Mouse (Mus musculus) left cerebral cortex, postnatal 4 days (tissue): ENCODE measurements around the gene Cmtm2b. TPM values are rescaled to one million over a fixed set of nuclear protein-coding genes. Genes with fewer than 3 reads are reported as not detected.

Source experiments
- DNase-seq: peaks from one replicate; pipeline ENCODE4 v3.0.0-alpha.2; 2022
- intact Hi-C: fragments of 180-260 bp; cut with DNase I; formaldehyde crosslinking; loops from one replicate; pipeline ENCODE4 v1.15.1; 2025
- total RNA-seq, 2 experiments: library from RNA; stranded (reverse); gene quantifications; 2 replicates each; pipeline ENCODE4 v1.2.3; 2021

Cmtm2b gene
- total RNA-seq, 2 experiments from 2014 or later = not detected

- intact Hi-C loops = loop anchor here (5.0 kb wide), 1 partner anchor 101 kb away; the partner anchor contains the start of gene Dync1li2
- DNase-seq = peak; percentile 81
Observed at GRCm38 (mm10) chr8:104341106-104341561, 19.1 kb downstream of the Cmtm2b start.

- intact Hi-C loops = loop anchor here (5.0 kb wide), 1 partner anchor 101 kb away; the partner anchor contains the start of gene Dync1li2
- no peak for DNase-seq
Observed at GRCm38 (mm10) chr8:104341678-104342077, 19.6 kb downstream of the Cmtm2b start.

GRCm38 (mm10) chr8:104342426-104342825 lies 20.4 kb downstream of the Cmtm2b start:
- intact Hi-C loops = loop anchor here (5.0 kb wide), 1 partner anchor 100 kb away; the partner anchor contains the start of gene Dync1li2

GRCm38 (mm10) chr8:104343957-104344356 lies 21.9 kb downstream of the Cmtm2b start:
- peak; percentile 92 for DNase-seq
- intact Hi-C loops = loop anchor here (5.0 kb wide), 1 partner anchor 98 kb away; the partner anchor contains the start of gene Dync1li2

More at GRCm38 (mm10) chr8:104342426-104342825, 20.4 kb downstream of the Cmtm2b start:
- DNase-seq = no peak

GRCm38 (mm10) chr8:104344622-104345021 lies 22.6 kb downstream of the Cmtm2b start:
- DNase-seq = no peak
- intact Hi-C loops = loop anchor here (5.0 kb wide), 1 partner anchor 98 kb away; the partner anchor contains the start of gene Dync1li2

- no peak for DNase-seq
- intact Hi-C loops = no loop called here
Observed at GRCm38 (mm10) chr8:104346706-104347105, 24.7 kb downstream of the Cmtm2b start.

- DNase-seq = no peak
- intact Hi-C loops = no loop called here
Observed at GRCm38 (mm10) chr8:104348971-104349370, 26.9 kb downstream of the Cmtm2b start.

- intact Hi-C loops = no loop called here
- no peak for DNase-seq
Observed at GRCm38 (mm10) chr8:104350047-104350446, 28.0 kb downstream of the Cmtm2b start.

- intact Hi-C loops = no loop called here
- DNase-seq = no peak
Observed at GRCm38 (mm10) chr8:104353186-104353585, 31.2 kb downstream of the Cmtm2b start.

- intact Hi-C loops = no loop called here
- no peak for DNase-seq
Observed at GRCm38 (mm10) chr8:104354504-104354903, 32.5 kb downstream of the Cmtm2b start.

- intact Hi-C loops = no loop called here
- no peak for DNase-seq
Observed at GRCm38 (mm10) chr8:104358637-104359036, 36.6 kb downstream of the Cmtm2b start.

GRCm38 (mm10) chr8:104359778-104360456 lies 37.9 kb downstream of the Cmtm2b start:
- intact Hi-C loops = no loop called here
- peak; percentile 35 for DNase-seq

- intact Hi-C loops = no loop called here
- no peak for DNase-seq
Observed at GRCm38 (mm10) chr8:104365695-104366094, 43.7 kb downstream of the Cmtm2b start.

- DNase-seq = no peak
Observed at GRCm38 (mm10) chr8:104367398-104367797, 45.4 kb downstream of the Cmtm2b start.

GRCm38 (mm10) chr8:104369591-104369990 lies 47.6 kb downstream of the Cmtm2b start:
- intact Hi-C loops = no loop called here
- DNase-seq = no peak

More at GRCm38 (mm10) chr8:104367398-104367797, 45.4 kb downstream of the Cmtm2b start:
- intact Hi-C loops = no loop called here

GRCm38 (mm10) chr8:104370071-104370470 lies 48.0 kb downstream of the Cmtm2b start:
- no peak for DNase-seq
- intact Hi-C loops = no loop called here

GRCm38 (mm10) chr8:104371121-104371520 lies 49.1 kb downstream of the Cmtm2b start:
- DNase-seq = no peak
- intact Hi-C loops = no loop called here

- DNase-seq = peak; percentile 63
- intact Hi-C loops = no loop called here
Observed at GRCm38 (mm10) chr8:104373779-104374178, 51.7 kb downstream of the Cmtm2b start.

- intact Hi-C loops = no loop called here
- DNase-seq = no peak
Observed at GRCm38 (mm10) chr8:104374269-104374668, 52.2 kb downstream of the Cmtm2b start.

GRCm38 (mm10) chr8:104374864-104375846 lies 53.1 kb downstream of the Cmtm2b start:
- intact Hi-C loops = no loop called here
- DNase-seq = peak; percentile 34

- no peak for DNase-seq
- intact Hi-C loops = no loop called here
Observed at GRCm38 (mm10) chr8:104375959-104376358, 53.9 kb downstream of the Cmtm2b start.
